Mouse (Mus musculus): ENCODE data around the gene Cdk8. TPM values are rescaled to one million over a fixed set of nuclear protein-coding genes. Genes with fewer than 3 reads are reported as not detected.

Cdk8 gene
- polyA plus RNA-seq, 1 experiment from 2014 or later: 15.8 TPM

DNA sequence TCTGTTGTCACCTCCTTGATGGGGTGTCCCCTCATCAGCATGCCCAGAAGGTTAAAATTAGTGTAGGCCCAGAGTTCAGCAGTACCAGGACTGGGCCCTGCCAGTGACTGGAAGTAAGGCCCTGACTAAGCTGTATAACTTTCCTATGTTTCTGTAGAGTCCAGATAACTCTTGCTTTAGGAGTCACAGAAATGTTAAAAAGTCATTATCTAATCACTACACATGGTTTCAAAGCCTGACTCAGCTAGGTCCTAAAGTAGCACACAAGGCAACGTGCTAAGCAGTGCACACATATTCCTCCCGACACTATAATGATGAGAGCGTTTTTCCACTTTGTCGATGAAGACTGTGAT lies 76.7 kb downstream of the Cdk8 start:
- Histone ChIP-seq H3K27ac (no peak overlapping the region), H3K4me1 (no peaks in the 10 kb centered on the region), H3K4me2 (no peak overlapping the region), H3K4me3 (no peak overlapping the region), H3K9ac (no peak overlapping the region), H3K9me3 (replicated peaks) (no peaks in the 10 kb centered on the region), H3K27me3 (no peaks in the 10 kb centered on the region), H3K36me3 (ENCODE audit: poor library complexity, severe bottlenecking) (peaks cover 29% of the 10 kb centered on the region)
- no peak for ATAC-seq
- WGBS: 99% methylated on average over 4 of the region's 4 CpGs

DNA sequence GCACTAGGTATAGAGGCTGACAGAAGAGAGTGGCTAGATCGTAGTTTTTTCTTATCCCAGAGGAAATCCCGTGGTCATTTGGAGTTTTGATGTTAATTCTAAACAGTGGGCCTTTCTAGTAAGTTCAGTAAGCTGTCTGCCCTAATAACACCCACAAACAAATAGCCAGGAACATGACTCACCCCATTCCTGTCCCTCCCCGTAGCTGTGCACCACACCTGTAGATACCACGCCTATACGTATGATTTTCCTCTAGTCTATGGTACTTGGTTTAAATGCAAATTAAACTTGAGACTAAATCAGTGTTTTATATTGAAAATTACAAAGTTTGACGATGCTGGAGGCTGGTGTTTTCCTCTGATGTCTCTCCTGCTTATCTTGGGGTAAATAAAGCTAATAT lies 83.5 kb downstream of the Cdk8 start:
- Histone ChIP-seq H3K36me3 (ENCODE audit: poor library complexity, severe bottlenecking) (no peaks in the 10 kb centered on the region), H3K4me2 (no peak overlapping the region), H3K27ac (no peak overlapping the region), H3K4me3 (no peak overlapping the region), H3K9ac (no peak overlapping the region), H3K27me3 (no peaks in the 10 kb centered on the region), H3K9me3 (replicated peaks) (no peaks in the 10 kb centered on the region), H3K4me1 (peaks cover 10% of the 10 kb centered on the region; the same call in 1 of the 2 replicates)
- 91% methylated on average over 6 of the region's 6 CpGs for WGBS
- no peak for ATAC-seq

DNA sequence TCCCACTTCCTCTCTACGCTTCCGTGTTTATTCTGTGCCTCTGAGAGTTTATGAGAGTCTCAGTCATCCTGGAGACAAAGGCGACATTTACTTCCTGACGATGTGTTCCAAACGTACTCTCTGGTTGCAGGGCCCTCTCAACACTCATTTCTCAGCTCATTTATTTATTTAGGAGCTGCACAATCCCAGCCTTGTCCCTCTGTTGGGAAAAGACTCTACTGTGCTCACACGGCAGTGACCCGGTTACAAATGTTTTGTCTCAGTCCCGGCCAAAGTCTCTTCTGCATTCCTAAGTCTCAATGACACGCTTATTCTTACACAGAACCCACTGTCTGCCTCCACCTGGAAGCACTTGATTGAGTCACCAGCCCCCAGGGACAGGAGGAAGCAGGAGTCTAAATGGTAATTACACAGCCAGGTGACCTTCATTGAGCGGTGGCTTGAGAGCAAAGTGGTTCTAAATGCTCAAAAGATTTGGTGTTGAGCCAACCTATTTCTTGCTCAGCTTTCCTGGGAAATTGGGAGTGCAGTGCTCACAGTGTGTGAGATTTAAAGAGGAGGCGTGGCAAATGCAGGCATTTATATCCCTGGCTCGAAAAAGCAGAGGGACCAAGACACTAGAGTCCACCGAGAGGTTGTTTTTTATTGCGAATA lies 84.4 kb downstream of the Cdk8 start:
- H3K4me1 ChIP-seq: peaks cover 10% of the 10 kb centered on the region; the same call in 1 of the 2 replicates
- no peak overlapping the region for H3K9ac ChIP-seq
- H3K4me3 ChIP-seq: no peak overlapping the region
- no peaks in the 10 kb centered on the region for H3K36me3 ChIP-seq (ENCODE audit: poor library complexity, severe bottlenecking)
- no peak overlapping the region for H3K27ac ChIP-seq
- ATAC-seq: peak; percentile 38; the same call in 1 of the 2 replicates
- 66% methylated on average over 14 of the region's 14 CpGs for WGBS
- no peak overlapping the region for H3K4me2 ChIP-seq
- H3K9me3 ChIP-seq (replicated peaks): no peaks in the 10 kb centered on the region
- no peaks in the 10 kb centered on the region for H3K27me3 ChIP-seq

DNA sequence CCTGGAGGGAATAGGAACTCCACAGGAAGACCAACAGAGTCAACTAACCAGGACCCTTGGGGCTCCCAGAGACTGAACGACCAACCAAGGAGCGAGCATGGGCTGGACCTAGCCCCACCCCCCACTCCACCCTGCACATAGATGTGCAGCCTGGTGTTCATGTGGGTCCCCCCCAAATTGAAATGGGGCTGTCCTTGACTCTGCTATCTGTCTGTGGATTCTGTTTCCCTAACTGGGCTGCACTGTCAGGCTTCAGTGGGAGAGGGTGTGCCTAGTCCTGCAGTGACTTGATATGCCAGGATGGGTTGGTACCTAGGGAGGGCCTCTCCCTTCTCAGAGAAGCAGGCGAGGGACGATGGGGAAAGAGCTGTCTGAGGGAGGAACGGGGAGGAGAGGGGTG lies 85.3 kb downstream of the Cdk8 start:
- Histone ChIP-seq H3K36me3 (ENCODE audit: poor library complexity, severe bottlenecking) (no peaks in the 10 kb centered on the region), H3K9me3 (replicated peaks) (no peaks in the 10 kb centered on the region), H3K27me3 (no peaks in the 10 kb centered on the region), H3K4me3 (no peak overlapping the region), H3K4me1 (peaks cover 10% of the 10 kb centered on the region; the same call in 1 of the 2 replicates), H3K9ac (no peak overlapping the region), H3K4me2 (no peak overlapping the region), H3K27ac (no peak overlapping the region)
- 81% methylated on average over 5 of the region's 5 CpGs for WGBS
- no peak for ATAC-seq

DNA sequence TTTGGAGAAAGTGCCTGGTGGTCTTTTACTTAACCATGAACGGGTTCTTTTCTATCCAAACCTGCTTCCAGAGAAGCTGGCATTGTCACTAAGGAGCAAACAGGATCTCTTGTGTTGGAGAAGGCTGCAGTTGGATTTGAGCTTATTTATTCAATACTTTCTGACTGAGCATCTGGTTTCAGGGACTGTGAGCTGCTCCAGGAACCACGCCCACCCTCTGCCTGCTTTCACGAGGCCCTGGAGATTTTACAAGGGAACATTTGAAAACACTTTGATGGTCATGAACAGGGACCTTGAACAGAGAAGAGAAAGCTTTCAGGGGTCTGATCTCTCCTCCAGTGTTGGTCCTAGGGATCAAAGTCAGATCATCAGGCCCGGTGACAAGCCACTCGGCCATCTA lies 87.0 kb downstream of the Cdk8 start:
- H3K27me3 ChIP-seq: no peaks in the 10 kb centered on the region
- H3K4me1 ChIP-seq: peaks cover 10% of the 10 kb centered on the region; the same call in 1 of the 2 replicates
- ATAC-seq: no peak
- H3K36me3 ChIP-seq (ENCODE audit: poor library complexity, severe bottlenecking): no peaks in the 10 kb centered on the region
- WGBS: 80% methylated on average over 5 of the region's 5 CpGs
- H3K27ac ChIP-seq: no peak overlapping the region
- no peak overlapping the region for H3K4me2 ChIP-seq
- H3K9ac ChIP-seq: no peak overlapping the region
- no peak overlapping the region for H3K4me3 ChIP-seq
- no peaks in the 10 kb centered on the region for H3K9me3 ChIP-seq (replicated peaks)

DNA sequence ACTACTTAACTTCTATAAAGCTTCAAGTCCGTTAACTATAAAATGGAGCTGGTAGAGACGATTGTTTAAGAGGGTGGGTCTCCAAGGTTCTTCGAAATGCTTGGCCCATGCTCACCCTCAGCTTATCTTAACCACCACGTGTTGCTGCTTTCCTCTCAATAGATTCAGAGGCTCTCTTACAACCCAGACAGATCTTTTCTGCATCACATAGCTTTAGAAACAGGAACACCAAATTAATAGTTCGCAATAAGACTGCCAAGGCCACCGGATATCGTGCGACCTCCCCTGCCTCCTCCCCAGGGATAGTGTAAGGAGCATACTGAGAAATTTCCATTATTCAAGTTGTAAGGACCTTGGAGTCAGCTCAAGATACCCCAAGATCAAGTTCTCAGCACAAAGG lies 87.4 kb downstream of the Cdk8 start:
- no peak overlapping the region for H3K9ac ChIP-seq

DNA sequence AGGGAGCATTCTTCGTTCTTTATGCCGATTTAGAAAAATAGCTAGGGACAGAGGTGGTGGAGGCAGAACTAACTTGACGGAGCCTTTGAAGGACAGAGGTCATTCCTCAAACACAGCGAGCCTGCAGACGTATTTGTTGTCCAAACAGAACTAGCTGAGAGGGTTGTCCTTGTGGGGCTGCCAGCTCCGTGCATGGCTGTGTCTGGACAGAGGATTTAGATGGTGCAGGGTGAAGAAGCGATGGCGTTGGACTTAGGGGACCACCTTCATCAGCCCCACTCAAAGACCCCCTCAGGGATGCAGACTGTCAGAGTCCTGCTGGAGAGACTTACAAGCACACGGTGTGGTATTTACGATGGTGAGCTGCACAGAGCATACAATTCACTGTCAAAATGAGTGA lies 97.9 kb downstream of the Cdk8 start:
- Histone ChIP-seq H3K9ac (no peak overlapping the region), H3K4me3 (no peak overlapping the region), H3K4me2 (no peak overlapping the region), H3K36me3 (ENCODE audit: poor library complexity, severe bottlenecking) (no peaks in the 10 kb centered on the region), H3K9me3 (replicated peaks) (no peaks in the 10 kb centered on the region), H3K27me3 (no peaks in the 10 kb centered on the region), H3K4me1 (no peaks in the 10 kb centered on the region), H3K27ac (no peak overlapping the region)
- WGBS: 83% methylated on average over 10 of the region's 10 CpGs
- no peak for ATAC-seq

More for the DNA sequence above, 87.4 kb downstream of the Cdk8 start:
- no peak overlapping the region for H3K27ac ChIP-seq
- no peaks in the 10 kb centered on the region for H3K27me3 ChIP-seq
- peaks cover 10% of the 10 kb centered on the region; the same call in 1 of the 2 replicates for H3K4me1 ChIP-seq
- no peaks in the 10 kb centered on the region for H3K36me3 ChIP-seq (ENCODE audit: poor library complexity, severe bottlenecking)
- 87% methylated on average over 8 of the region's 8 CpGs for WGBS
- H3K4me2 ChIP-seq: no peak overlapping the region
- no peaks in the 10 kb centered on the region for H3K9me3 ChIP-seq (replicated peaks)
- H3K4me3 ChIP-seq: no peak overlapping the region
- no peak for ATAC-seq

DNA sequence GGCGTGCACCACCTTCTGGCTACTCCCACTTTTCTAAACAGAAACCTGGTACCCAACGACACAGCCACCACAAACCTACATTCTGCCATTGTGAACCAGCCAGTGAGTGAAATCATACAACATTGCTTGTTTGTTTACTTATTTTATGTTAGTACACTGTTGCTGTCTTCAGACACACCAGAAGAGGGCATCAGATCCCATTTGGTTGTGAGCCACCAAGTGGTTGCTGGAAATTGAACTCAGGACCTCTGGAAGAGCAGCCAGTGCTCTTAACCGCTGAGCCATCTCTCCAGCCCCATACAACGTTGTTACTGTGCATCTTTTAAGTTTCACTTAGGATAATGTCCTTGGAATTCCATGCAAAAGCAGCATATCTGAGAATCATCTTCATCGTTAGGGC lies 98.5 kb downstream of the Cdk8 start:
- H3K27ac ChIP-seq: no peak overlapping the region
- ATAC-seq: no peak
- no peaks in the 10 kb centered on the region for H3K27me3 ChIP-seq
- H3K4me1 ChIP-seq: no peaks in the 10 kb centered on the region
- H3K4me3 ChIP-seq: no peak overlapping the region
- H3K9me3 ChIP-seq (replicated peaks): no peaks in the 10 kb centered on the region
- H3K9ac ChIP-seq: no peak overlapping the region
- H3K36me3 ChIP-seq (ENCODE audit: poor library complexity, severe bottlenecking): no peaks in the 10 kb centered on the region
- H3K4me2 ChIP-seq: no peak overlapping the region
- 90% methylated on average over 5 of the region's 5 CpGs for WGBS

DNA sequence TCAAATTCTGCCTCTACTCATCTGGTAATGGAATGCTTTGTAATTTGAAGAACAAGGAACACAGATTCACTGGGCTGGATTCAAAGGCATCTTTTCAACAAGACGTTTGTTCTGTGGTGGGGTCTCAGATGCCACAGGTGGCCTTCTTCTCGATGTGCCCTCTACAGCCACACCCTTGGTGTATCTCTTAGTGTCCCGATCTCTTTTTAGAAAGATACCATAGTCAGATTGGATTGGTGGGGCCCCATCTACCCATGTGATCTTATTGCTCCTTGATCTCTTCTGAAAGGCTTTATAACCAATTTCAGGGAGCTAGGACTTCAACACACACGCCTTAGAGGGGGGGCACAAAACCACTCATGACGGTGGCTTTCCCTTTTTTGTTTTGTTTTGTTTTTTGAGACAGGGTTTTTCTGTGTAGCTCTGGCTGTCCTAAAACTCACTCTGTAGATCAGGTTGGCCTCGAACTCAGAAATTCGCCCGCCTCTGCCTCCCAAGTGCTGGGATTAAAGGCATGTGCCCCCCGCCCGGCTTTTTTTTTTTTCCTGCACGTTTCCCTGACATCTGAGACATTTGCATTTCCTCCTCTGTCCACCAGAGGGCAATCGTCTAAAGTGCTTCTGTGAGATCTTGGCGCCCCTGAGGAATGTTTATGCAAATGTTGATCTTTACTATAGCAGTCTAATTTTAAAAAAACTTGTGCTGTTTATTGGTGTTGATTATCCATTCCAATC lies 99.2 kb downstream of the Cdk8 start:
- Histone ChIP-seq H3K4me1 (no peaks in the 10 kb centered on the region), H3K9me3 (replicated peaks) (no peaks in the 10 kb centered on the region), H3K9ac (no peak overlapping the region), H3K36me3 (ENCODE audit: poor library complexity, severe bottlenecking) (no peaks in the 10 kb centered on the region), H3K4me3 (no peak overlapping the region), H3K27ac (no peak overlapping the region), H3K27me3 (no peaks in the 10 kb centered on the region), H3K4me2 (no peak overlapping the region)
- no peak for ATAC-seq
- WGBS: 44% methylated on average over 13 of the region's 13 CpGs

DNA sequence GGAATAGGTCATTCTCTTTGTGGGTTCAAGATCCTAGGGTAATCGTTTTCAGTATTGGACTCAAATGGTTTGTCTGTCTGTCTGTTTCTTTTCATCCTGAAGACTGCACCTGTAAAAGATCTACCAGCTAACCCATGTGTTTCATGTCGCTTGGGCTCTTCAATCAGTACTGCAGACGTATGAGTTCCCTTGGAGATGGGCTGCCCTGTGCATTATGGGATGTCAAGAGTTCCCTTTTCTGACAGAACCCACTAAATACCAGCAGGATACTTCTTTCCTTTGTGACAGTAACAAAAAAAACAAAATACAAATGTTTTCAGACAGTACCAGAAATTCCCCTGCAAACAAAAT lies 99.7 kb downstream of the Cdk8 start:
- Histone ChIP-seq H3K9me3 (replicated peaks) (no peaks in the 10 kb centered on the region), H3K27ac (no peak overlapping the region), H3K36me3 (ENCODE audit: poor library complexity, severe bottlenecking) (no peaks in the 10 kb centered on the region), H3K4me1 (no peaks in the 10 kb centered on the region), H3K9ac (no peak overlapping the region), H3K27me3 (no peaks in the 10 kb centered on the region), H3K4me3 (no peak overlapping the region), H3K4me2 (no peak overlapping the region)
- 40% methylated on average over 3 of the region's 3 CpGs for WGBS
- no peak for ATAC-seq

DNA sequence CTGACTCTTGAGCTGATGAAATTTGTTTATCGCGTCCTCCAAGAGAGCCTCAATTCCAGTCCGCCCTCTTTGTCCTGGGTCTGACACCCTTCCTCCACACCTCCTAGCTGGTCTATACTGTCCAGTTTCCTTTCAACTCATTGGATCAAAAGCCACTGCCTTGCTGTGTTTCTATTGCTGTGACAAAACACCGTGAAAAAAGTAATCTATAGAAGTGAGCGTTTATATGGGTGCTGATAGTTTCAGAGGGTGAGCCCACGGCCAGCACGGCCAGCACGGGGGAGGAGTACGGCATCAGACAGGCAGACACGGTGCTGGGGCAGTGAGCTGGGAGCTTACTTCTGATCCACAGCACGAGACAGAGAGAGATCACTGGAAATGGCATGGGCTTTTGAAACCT lies 100.1 kb downstream of the Cdk8 start:
- 84% methylated on average over 11 of the region's 11 CpGs for WGBS
- no peak for ATAC-seq
- Histone ChIP-seq H3K36me3 (ENCODE audit: poor library complexity, severe bottlenecking) (no peaks in the 10 kb centered on the region), H3K27ac (no peak overlapping the region), H3K4me1 (no peaks in the 10 kb centered on the region), H3K4me2 (no peak overlapping the region), H3K9ac (no peak overlapping the region), H3K4me3 (no peak overlapping the region), H3K9me3 (replicated peaks) (no peaks in the 10 kb centered on the region), H3K27me3 (no peaks in the 10 kb centered on the region)

DNA sequence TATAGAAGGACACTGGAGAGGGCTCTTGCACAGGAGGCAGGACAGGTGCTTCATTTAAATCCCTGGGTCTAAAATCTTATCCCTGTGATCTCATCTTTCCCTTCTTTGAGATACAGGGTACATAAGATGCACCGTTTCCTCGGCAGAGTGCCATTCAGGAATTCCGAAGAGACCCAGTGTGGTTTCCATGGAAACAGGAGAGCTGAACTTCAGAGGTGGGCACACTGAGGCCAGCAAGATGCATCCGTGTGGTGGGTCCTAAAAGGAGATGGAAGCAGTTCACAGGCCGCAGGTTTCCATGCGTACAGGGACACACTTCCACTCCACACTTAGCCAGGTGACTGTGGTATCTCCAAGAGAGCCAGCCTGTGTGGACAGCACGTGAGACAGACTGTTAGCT lies 101.5 kb downstream of the Cdk8 start:
- Histone ChIP-seq H3K4me1 (no peaks in the 10 kb centered on the region), H3K4me2 (no peak overlapping the region), H3K9me3 (replicated peaks) (no peaks in the 10 kb centered on the region), H3K4me3 (no peak overlapping the region), H3K27me3 (no peaks in the 10 kb centered on the region), H3K9ac (no peak overlapping the region), H3K27ac (no peak overlapping the region), H3K36me3 (ENCODE audit: poor library complexity, severe bottlenecking) (no peaks in the 10 kb centered on the region)
- WGBS: 53% methylated on average over 7 of the region's 7 CpGs
- ATAC-seq: no peak

DNA sequence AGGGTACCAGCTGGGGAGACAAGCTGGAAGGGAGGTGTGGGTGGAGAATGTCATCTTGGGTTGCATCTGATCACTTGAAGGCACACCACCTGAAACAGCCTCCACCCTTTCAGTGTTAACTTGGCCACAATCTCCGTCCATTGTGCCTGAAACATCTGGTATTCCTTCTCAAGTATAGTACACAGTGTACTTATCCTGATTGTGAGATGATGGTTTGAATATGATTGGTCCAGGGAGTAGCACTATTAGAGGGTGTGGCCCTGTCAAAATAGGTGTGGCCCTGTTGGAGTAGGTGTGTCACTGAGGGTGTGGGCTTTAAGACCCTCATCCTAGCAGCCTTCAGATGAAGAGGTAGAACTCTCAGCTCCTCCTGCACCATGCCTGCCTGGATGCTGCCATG lies 103.4 kb downstream of the Cdk8 start:
- Histone ChIP-seq H3K36me3 (ENCODE audit: poor library complexity, severe bottlenecking) (no peaks in the 10 kb centered on the region), H3K9me3 (replicated peaks) (no peaks in the 10 kb centered on the region), H3K27me3 (no peaks in the 10 kb centered on the region), H3K4me2 (no peak overlapping the region), H3K27ac (no peak overlapping the region), H3K9ac (no peak overlapping the region), H3K4me1 (no peaks in the 10 kb centered on the region), H3K4me3 (no peak overlapping the region)
- 76% methylated on average over 1 of the region's 1 CpGs for WGBS
- no peak for ATAC-seq

Data from forebrain, embryonic 13.5 days (tissue).